Mouse (Mus musculus) regulatory T cell (primary cell): Measurements from ENCODE around the gene Hnrnpf.

Source experiments
- in situ Hi-C: fragments of 300-600 bp; cut with MboI, MseI; formaldehyde crosslinking; loops from one replicate; pipeline ENCODE4 v1.15.1; 2025; ENCODE audit warnings: high pct_unique_total_duplicates

Gene Hnrnpf

DNA sequence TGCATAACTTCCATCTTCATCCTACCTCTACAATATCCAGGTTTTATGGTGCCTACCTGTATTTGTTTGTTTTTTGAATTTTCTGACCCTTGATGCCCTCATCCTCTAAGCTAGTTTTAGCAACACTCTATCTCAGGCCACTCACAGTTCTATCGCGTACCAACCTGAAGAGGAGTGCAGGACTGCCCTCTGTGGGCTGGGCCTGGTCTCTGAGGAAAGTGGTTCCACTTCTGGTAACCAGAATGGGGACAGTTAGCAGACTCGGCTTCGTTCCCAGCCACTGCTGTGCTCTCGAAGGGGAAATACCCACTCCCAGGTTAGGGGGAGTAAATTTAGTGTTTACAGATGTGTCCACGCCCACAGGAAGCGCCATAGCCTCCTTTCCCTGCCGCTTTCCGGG, 66.6 kb downstream of the Hnrnpf start:
- in situ Hi-C loops, result no loop called here
